Mouse (Mus musculus) forebrain, embryonic 13.5 days (tissue): ENCODE data around the gene Klf6. TPM values are rescaled to one million over a fixed set of nuclear protein-coding genes. Genes with fewer than 3 reads are reported as not detected.
A peak's percentile ranks its signal among the peaks of the same experiment; 100 is the strongest.

Experiments
- ATAC-seq: fragments of 200-750 bp; cut with Nextera tagmentation; 2 replicates; pipeline ENCODE4 v1.8.0; 2017
- H3K27ac ChIP-seq: fragments of 300-500 bp; sonication (generic); 2 replicates; pipeline ENCODE4 v1.5.1; 2015; ENCODE audit warnings: inconsistent platforms, mild to moderate bottlenecking, moderate library complexity
- H3K27me3 ChIP-seq: fragments of 300-500 bp; sonication (generic); 2 replicates; pipeline ENCODE4 v1.6.1; 2015; ENCODE audit warnings: mild to moderate bottlenecking, inconsistent platforms
- H3K36me3 ChIP-seq: fragments of 300-500 bp; sonication (generic); 2 replicates; pipeline ENCODE4 v1.6.1; 2015; ENCODE audit warnings: mild to moderate bottlenecking, inconsistent platforms; ENCODE audit not compliant: poor library complexity, severe bottlenecking
- H3K4me1 ChIP-seq: fragments of 300-500 bp; sonication (generic); 2 replicates; pipeline ENCODE4 v1.6.1; 2015; ENCODE audit warnings: inconsistent platforms
- H3K4me2 ChIP-seq: fragments of 300-500 bp; sonication (generic); 2 replicates; pipeline ENCODE4 v1.6.1; 2015; ENCODE audit warnings: inconsistent platforms, mild to moderate bottlenecking, moderate library complexity
- H3K4me3 ChIP-seq: fragments of 300-500 bp; sonication (generic); 2 replicates; pipeline ENCODE4 v1.5.1; 2015; ENCODE audit warnings: mild to moderate bottlenecking, inconsistent platforms
- H3K9ac ChIP-seq: fragments of 300-500 bp; sonication (generic); 2 replicates; pipeline ENCODE4 v1.6.1; 2015; ENCODE audit warnings: mild to moderate bottlenecking, inconsistent platforms
- H3K9me3 ChIP-seq: fragments of 300-500 bp; sonication (generic); replicated peaks from 2 replicates; pipeline ENCODE4 v1.6.1; 2016; ENCODE audit warnings: inconsistent platforms
- WGBS: fragments of 180-500 bp; shearing (Covaris S2); methylation state at CpG from one replicate; pipeline ENCODE4 v1.1.7; 2015; 5-methylcytosine and 5-hydroxymethylcytosine counted together
- polyA plus RNA-seq: library from polyadenylated mRNA; unstranded; fragments of >200 nt; fragmentation: Nextera tagmentation; extraction: Ambion mirVana; gene quantifications from 2 replicates; pipeline ENCODE4 v1.2.1, GENCODE M21; 2015

Klf6 gene
- polyA plus RNA-seq, 1 experiment from 2014 or later: 63.5 TPM

DNA sequence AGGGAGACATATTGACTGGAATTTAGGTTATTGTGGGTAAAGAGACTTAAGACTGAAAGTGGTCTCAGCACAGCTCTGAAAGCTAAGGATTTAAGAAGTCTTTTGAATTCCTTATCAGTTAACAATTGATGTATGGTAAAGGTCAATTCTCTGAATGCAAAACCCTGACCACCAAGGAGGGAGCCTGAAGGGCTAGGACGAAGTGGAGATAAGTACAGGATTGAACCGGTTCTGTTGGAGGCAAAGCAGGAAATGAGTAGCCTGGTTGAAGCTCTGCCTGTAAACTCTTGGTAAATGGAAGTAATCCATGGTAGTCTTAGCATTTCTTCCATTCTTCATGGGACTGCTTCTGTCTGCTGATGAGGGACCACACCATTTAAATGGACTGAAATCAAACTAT, 17.5 kb upstream of the Klf6 start:
- H3K4me2 ChIP-seq: no peak overlapping the region
- H3K9ac ChIP-seq: no peak overlapping the region
- H3K27ac ChIP-seq: no peak overlapping the region
- H3K4me3 ChIP-seq: no peak overlapping the region
- no peak for ATAC-seq
- 32% methylated on average over 2 of the region's 2 CpGs for WGBS
- H3K27me3 ChIP-seq: no peaks in the 10 kb centered on the region
- H3K4me1 ChIP-seq: no peaks in the 10 kb centered on the region
- H3K9me3 ChIP-seq: no peaks in the 10 kb centered on the region
- no peaks in the 10 kb centered on the region for H3K36me3 ChIP-seq

- no peak overlapping the region for H3K4me2 ChIP-seq
- H3K4me3 ChIP-seq: no peak overlapping the region
- H3K4me1 ChIP-seq: no peaks in the 10 kb centered on the region
- H3K9me3 ChIP-seq: no peaks in the 10 kb centered on the region
- WGBS: 86% methylated on average over 5 of the region's 5 CpGs
- no peak for ATAC-seq
- no peak overlapping the region for H3K9ac ChIP-seq
- no peak overlapping the region for H3K27ac ChIP-seq
- no peaks in the 10 kb centered on the region for H3K36me3 ChIP-seq
- no peaks in the 10 kb centered on the region for H3K27me3 ChIP-seq
Measured at GRCm38 (mm10) chr13:5844338-5844737, 16.9 kb upstream of the Klf6 start.

DNA sequence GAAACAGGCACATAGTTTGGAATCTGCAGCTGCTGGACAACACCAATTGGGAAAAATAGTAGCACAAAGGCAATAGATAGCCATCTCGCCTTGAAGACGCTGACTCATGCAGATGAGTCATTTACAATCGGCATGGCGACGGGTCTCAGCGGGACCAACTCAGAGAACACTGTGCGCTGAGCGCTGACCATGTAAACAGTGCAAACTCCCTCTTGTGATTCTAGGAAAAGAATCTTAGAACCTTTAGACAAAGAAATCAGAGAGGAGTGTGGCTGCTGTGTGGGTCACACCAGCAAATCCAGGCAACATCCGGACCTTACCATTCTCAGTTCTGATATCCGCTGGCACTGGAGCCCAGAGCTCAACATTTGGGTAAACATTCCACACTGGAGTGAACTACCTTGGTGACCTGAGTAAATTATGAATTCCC, 16.1 kb upstream of the Klf6 start:
- no peaks in the 10 kb centered on the region for H3K4me1 ChIP-seq
- no peak for ATAC-seq
- H3K36me3 ChIP-seq: no peaks in the 10 kb centered on the region
- no peaks in the 10 kb centered on the region for H3K9me3 ChIP-seq
- H3K27ac ChIP-seq: no peak overlapping the region
- no peak overlapping the region for H3K9ac ChIP-seq
- no peak overlapping the region for H3K4me3 ChIP-seq
- H3K27me3 ChIP-seq: no peaks in the 10 kb centered on the region
- no peak overlapping the region for H3K4me2 ChIP-seq
- WGBS: 67% methylated on average over 10 of the region's 10 CpGs

DNA sequence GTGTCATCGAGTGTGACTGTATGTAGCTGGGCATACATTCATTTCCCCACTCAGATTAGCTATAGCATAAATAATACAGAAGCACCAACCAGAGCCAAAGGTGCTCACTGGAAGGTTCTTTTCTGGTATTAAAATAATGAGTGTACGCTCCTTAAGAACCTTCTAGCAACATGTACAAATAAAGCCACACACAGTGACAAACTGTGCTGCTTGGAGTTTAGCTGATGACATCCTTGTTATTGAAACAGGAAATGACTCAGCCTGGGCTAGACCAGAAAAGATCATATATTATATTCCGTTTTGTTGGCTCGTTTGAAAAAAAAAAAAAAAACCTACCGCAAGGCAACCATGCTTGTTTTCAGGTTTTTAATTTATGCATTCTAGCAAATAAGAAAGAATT, 15.7 kb upstream of the Klf6 start:
- H3K36me3 ChIP-seq: no peaks in the 10 kb centered on the region
- WGBS: 91% methylated on average over 5 of the region's 5 CpGs
- no peak for ATAC-seq

GRCm38 (mm10) chr13:5846860-5847259, 14.4 kb upstream of the Klf6 start:
- H3K4me1 ChIP-seq: no peaks in the 10 kb centered on the region
- H3K4me3 ChIP-seq: no peak overlapping the region
- H3K9ac ChIP-seq: no peak overlapping the region
- H3K36me3 ChIP-seq: no peaks in the 10 kb centered on the region
- H3K9me3 ChIP-seq: no peaks in the 10 kb centered on the region
- 84% methylated on average over 4 of the region's 4 CpGs for WGBS
- no peak for ATAC-seq
- no peak overlapping the region for H3K4me2 ChIP-seq
- no peaks in the 10 kb centered on the region for H3K27me3 ChIP-seq
- H3K27ac ChIP-seq: no peak overlapping the region

More for the DNA sequence above, 15.7 kb upstream of the Klf6 start:
- Histone ChIP-seq H3K9ac (no peak overlapping the region), H3K4me1 (no peaks in the 10 kb centered on the region), H3K27me3 (no peaks in the 10 kb centered on the region), H3K27ac (no peak overlapping the region), H3K4me2 (no peak overlapping the region), H3K9me3 (no peaks in the 10 kb centered on the region), H3K4me3 (no peak overlapping the region)

DNA sequence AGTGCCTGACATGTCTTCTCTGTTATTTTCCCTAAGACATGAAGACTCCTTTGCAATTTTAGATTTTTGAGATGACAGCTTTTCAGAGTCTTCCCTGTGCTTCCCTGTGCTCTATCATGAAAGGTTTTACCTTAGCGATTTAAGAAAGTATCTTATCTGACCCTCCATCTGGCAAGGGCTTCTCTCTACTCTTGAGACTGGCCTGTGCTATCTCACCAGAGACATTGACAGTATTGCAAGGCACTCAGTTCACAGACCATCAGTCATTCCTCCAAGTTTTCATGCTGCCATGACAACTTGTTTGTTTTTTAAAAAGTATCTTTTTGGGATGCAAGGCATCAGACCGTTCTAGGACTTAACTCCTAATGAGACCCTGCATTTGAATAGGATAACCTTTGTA, 13.5 kb upstream of the Klf6 start:
- no peaks in the 10 kb centered on the region for H3K27me3 ChIP-seq
- H3K36me3 ChIP-seq: no peaks in the 10 kb centered on the region
- H3K27ac ChIP-seq: no peak overlapping the region
- 73% methylated on average over 2 of the region's 2 CpGs for WGBS
- no peak overlapping the region for H3K4me2 ChIP-seq
- H3K9me3 ChIP-seq: no peaks in the 10 kb centered on the region
- no peak overlapping the region for H3K9ac ChIP-seq
- no peak for ATAC-seq
- no peaks in the 10 kb centered on the region for H3K4me1 ChIP-seq
- no peak overlapping the region for H3K4me3 ChIP-seq

DNA sequence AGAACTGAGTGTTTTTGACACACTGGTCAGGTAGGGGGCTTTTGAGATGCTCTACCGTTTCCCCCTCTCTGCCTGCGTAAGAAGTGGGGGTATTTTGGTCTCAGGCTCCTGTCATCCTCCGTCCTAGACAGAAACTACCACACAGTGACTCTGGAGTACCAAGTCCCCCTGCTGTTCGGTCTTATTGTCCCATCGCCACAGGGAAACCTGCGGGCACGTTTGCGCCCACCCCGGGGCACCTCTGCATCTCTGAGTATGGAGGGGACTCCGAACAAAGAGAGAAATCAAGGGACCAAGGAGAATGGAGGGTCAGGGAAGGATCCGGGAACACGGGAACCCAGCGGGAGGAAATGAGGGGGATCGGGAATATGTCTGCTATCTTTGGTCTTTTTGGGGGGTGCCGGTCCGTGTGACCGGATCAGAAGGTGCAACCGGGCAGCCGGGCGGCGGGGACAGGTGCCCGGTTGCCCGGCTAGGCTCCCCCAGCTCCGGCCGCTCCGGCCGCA, 578 bp upstream of the Klf6 start:
- Histone ChIP-seq H3K9me3 (no peaks in the 10 kb centered on the region), H3K4me3 (peak overlapping the region; percentile 64), H3K4me1 (peaks cover 23% of the 10 kb centered on the region), H3K4me2 (peak overlapping the region; percentile 62), H3K9ac (peak overlapping the region; percentile 87), H3K36me3 (peaks cover 7% of the 10 kb centered on the region), H3K27me3 (no peaks in the 10 kb centered on the region), H3K27ac (peak overlapping the region; percentile 98)
- WGBS: under 1% methylated on average over 27 of the region's 27 CpGs
- peak; percentile 39 for ATAC-seq

GRCm38 (mm10) chr13:5862003-5862625, 832 bp downstream of the Klf6 start:
- Histone ChIP-seq H3K9me3 (no peaks in the 10 kb centered on the region), H3K4me3 (peak overlapping the region; percentile 64), H3K4me2 (peak overlapping the region; percentile 72), H3K9ac (peak overlapping the region; percentile 80), H3K27me3 (no peaks in the 10 kb centered on the region), H3K27ac (peak overlapping the region; percentile 89), H3K4me1 (peaks cover 24% of the 10 kb centered on the region), H3K36me3 (peaks cover 21% of the 10 kb centered on the region)
- no peak for ATAC-seq
- WGBS: 0% methylated on average over 20 of the region's 20 CpGs

DNA sequence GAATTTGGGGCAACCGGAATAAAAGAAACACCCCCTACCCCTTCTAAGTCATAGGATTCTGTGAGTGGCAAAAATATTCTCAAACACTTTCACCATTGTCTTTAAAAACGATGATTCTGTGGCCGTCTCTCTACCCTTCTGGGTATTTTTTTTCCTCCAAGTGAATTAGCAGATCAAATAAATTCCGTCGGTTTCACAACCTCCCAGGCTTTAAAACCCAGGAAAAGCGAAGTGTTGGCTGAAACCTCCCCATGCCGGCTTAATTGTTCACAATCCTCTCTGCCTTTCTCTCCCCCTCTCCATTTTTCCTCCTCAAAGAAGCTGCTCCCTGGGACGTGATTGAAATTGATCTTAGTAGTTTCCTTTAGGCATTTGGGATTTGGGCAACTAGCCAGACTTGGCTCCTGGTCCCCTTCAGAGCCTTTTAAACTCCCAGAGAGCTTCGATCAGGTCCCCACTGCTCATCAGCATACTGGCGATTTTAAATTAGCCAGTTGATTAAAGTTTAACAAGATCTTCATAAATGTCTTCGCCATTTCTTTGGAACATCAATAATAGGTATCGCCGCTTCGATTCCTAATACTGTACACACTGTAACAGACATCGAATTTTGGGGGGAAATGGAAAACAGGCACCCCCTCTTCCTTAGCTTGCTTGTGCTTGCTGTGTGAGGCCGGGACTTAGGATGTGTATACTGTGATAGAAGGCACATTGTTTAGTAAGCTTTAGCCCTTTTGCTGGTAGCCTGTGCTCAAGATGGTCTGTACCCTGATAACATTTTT, 1.5 kb downstream of the Klf6 start:
- Histone ChIP-seq H3K9ac (peak overlapping the region; percentile 80), H3K4me3 (peak overlapping the region; percentile 64), H3K4me1 (peaks cover 24% of the 10 kb centered on the region), H3K36me3 (peaks cover 28% of the 10 kb centered on the region), H3K9me3 (no peaks in the 10 kb centered on the region), H3K4me2 (peak overlapping the region; percentile 72), H3K27me3 (no peaks in the 10 kb centered on the region), H3K27ac (peak overlapping the region; percentile 89)
- 2% methylated on average over 16 of the region's 16 CpGs for WGBS
- no peak for ATAC-seq

- Histone ChIP-seq H3K4me2 (peak overlapping the region; percentile 72), H3K27ac (peak overlapping the region; percentile 89), H3K36me3 (peaks cover 34% of the 10 kb centered on the region), H3K9ac (peak overlapping the region; percentile 80), H3K27me3 (no peaks in the 10 kb centered on the region), H3K4me1 (peaks cover 24% of the 10 kb centered on the region), H3K9me3 (no peaks in the 10 kb centered on the region), H3K4me3 (peak overlapping the region; percentile 64)
- no peak for ATAC-seq
- WGBS: 2% methylated on average over 5 of the region's 5 CpGs
Measured at GRCm38 (mm10) chr13:5863408-5863891, 2.2 kb downstream of the Klf6 start.

- peaks cover 27% of the 10 kb centered on the region for H3K4me1 ChIP-seq
- peaks cover 34% of the 10 kb centered on the region for H3K36me3 ChIP-seq
- H3K4me2 ChIP-seq: peak overlapping the region; percentile 72
- H3K9ac ChIP-seq: peak overlapping the region; percentile 52
- WGBS: 73% methylated on average over 10 of the region's 10 CpGs
- H3K9me3 ChIP-seq: no peaks in the 10 kb centered on the region
- no peaks in the 10 kb centered on the region for H3K27me3 ChIP-seq
- no peak overlapping the region for H3K27ac ChIP-seq
- no peak for ATAC-seq
- peak overlapping the region; percentile 38 for H3K4me3 ChIP-seq
Measured at GRCm38 (mm10) chr13:5864265-5865097, 3.2 kb downstream of the Klf6 start.

DNA sequence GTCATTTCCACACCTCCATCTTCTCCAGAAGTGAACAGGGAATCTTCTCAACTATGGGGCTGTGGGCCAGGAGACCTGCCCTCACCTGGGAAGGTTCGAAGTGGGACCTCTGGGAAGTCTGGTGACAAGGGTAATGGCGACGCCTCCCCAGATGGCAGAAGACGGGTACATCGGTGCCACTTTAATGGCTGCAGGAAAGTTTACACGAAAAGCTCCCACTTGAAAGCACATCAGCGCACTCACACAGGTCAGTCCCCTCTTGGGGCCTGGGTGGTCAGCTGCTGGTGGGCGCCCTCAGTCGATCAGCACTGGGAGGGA, 3.8 kb downstream of the Klf6 start:
- H3K4me3 ChIP-seq: no peak overlapping the region
- peaks cover 32% of the 10 kb centered on the region for H3K4me1 ChIP-seq
- H3K27ac ChIP-seq: no peak overlapping the region
- H3K4me2 ChIP-seq: peak overlapping the region; percentile 72
- no peak for ATAC-seq
- no peaks in the 10 kb centered on the region for H3K27me3 ChIP-seq
- 95% methylated on average over 9 of the region's 9 CpGs for WGBS
- H3K36me3 ChIP-seq: peaks cover 34% of the 10 kb centered on the region
- no peak overlapping the region for H3K9ac ChIP-seq
- H3K9me3 ChIP-seq: no peaks in the 10 kb centered on the region
